Mouse (Mus musculus) neutrophil, adult 83 days (primary cell): Measurements from ENCODE around the gene Adprhl2. TPM values are rescaled to one million over a fixed set of nuclear protein-coding genes. Genes with fewer than 3 reads are reported as not detected.

Experiments used
- total RNA-seq, 2 experiments: library from RNA; stranded (reverse); gene quantifications; one replicate each; pipeline ENCODE4 v1.2.4; 2023

The Adprhl2 gene
- 10 to 100 TPM; 12.8 to 14.2 TPM for total RNA-seq

GRCm38 (mm10) chr4:126321111-126321853 is at the start of gene Adprhl2:
Adprhl2 (minus strand) TSS chr4:126321703.

DNA sequence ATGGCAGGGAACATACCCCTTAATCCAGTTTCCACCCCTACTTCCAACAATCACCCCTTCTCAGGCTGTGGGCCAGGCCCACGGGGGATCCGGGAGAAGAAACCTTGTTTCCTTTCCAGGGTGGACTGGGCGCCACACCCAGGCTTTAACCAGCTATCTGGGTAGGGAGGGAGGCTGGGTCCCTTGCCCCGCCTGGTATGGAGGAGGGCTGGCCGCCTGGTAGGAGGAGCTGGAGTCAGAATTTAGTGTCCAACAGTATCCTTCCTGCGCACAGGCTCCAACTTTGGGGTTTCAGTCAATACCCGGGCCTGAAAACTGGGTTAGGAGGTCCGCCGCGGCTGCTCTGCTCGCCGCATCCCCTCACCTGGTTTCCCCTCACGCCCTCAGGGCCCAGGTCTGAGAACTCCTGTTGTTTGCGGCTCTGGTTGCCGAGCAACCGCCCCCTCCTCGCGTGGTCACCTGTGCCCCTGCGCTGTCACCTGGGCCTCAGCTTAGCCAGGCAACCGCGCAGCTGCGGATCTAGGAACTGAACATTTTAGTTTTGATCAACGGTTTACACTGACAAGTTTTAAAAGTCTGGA is 3.9 kb upstream of the Adprhl2 start, which contains the start of gene Tekt2:
Gene Tekt2, minus strand, starts transcription at position 408 of the 581 bp plus-strand sequence.

DNA sequence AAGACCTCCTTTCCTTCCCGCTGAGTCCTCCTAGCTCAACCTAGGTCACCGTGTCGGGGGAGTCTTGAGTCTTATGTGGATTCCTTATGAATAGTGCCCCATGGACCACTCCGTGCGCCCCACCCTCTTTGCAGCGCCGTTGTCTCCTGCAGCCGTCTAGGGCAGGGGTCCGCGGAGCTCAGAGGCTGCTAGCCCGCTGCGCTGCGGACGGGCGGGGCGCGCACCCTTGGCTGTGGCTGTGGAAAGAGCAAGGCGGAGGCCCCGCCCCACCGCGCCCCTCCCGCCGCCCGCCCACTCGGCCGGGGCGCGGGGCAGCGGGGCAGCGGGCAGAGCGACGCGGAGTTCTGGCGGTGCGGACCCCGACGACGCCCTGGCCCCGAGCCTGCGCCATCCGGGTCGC is 35.0 kb downstream of the Adprhl2 start, which contains the start of gene Col8a2:
Gene Col8a2, plus strand, starts transcription at position 302 of the 400 bp plus-strand sequence.

Other genes starting within 250 kb of the Adprhl2 start
- gene Lsm10, start 225.1 kb downstream of the Adprhl2 start, total RNA-seq, result 10 to 100 TPM; 30.0 TPM
- gene Stk40, start 217.7 kb downstream of the Adprhl2 start, total RNA-seq, result 10 to 100 TPM; 59.0 to 63.9 TPM
- gene Eva1b, start 174.0 kb downstream of the Adprhl2 start, total RNA-seq, result 1 to 10 TPM; 1.5 to 2.8 TPM
- gene Sh3d21, start 158.2 kb downstream of the Adprhl2 start, total RNA-seq, result under 1 TPM; 0.20 to 0.46 TPM
- 100 to 1,000 TPM; 223 to 234 TPM for gene Thrap3, start 118.9 kb downstream of the Adprhl2 start, total RNA-seq
- gene Map7d1, start 65.4 kb downstream of the Adprhl2 start, total RNA-seq, result 100 to 1,000 TPM in 1 of 2 experiments, 10 to 100 TPM in 1; 93.0 to 105 TPM
- gene Trappc3, start 59.4 kb downstream of the Adprhl2 start, total RNA-seq, result 10 to 100 TPM; 31.3 to 33.9 TPM
- gene Col8a2, start 34.9 kb downstream of the Adprhl2 start, total RNA-seq, result not detected
- not detected for gene Tekt2, start 4.0 kb upstream of the Adprhl2 start, total RNA-seq
- 10 to 100 TPM in 1 of 2 experiments, 1 to 10 TPM in 1; 6.1 to 12.7 TPM for gene Ago3, start 107.9 kb upstream of the Adprhl2 start, total RNA-seq
- 10 to 100 TPM; 14.0 to 14.3 TPM for gene Ago1, start 146.9 kb upstream of the Adprhl2 start, total RNA-seq
- gene Ago4, start 211.8 kb upstream of the Adprhl2 start, total RNA-seq, result 10 to 100 TPM in 1 of 2 experiments, 1 to 10 TPM in 1; 9.7 to 11.6 TPM
- 10 to 100 TPM; 28.7 to 40.7 TPM for gene Clspn, start 235.2 kb upstream of the Adprhl2 start, total RNA-seq